In the genomic region with DNA sequence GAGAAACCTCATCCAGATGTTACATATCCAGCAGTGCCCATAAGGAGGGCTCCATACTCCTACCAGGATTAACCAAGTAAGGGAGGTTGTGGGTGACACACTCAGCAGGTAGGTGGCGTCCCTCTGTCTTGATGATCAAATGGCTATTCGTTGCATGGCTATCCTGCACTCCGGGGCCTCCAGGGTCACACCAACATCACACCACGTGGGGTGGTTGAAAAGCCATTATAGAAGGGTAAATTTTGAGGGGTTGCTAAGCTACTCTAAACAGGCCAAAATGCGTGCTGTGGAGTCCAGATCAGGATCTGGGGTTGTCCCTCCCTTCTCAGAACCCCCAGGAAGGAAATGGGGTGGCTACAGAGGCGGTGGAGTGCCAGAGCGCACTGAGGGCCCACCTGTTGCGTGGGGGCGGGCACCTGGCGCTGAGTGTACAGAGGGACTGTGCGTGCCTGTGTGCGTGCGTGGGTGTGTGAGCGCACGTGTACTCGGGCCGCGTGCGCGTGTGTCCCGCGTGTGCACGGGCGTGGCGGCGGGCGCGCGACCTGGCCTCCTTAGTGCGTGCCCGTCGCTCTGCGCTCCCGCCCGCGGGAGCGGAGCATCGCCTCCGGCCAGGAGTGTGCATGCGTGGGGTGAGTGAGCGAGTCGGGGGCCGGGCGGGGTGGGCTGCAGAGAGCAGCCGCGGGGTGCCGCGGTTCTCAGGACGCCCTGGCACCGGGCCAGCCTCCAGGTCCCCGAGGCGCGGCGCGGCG, we compare ENCODE assay signal across 8 mouse cellular contexts. TPM values are rescaled to one million over a fixed set of nuclear protein-coding genes. Genes with fewer than 3 reads are reported as not detected.
DNase-seq lines count a peak whose midpoint lies in the region; ATAC-seq and TF ChIP-seq lines count a peak whose summit lies in the region.

No protein-coding gene starts in this region.

- peak; percentile 16; the same call in 1 of the 2 replicates for ATAC-seq in heart, embryonic 12.5 days (ENCODE audit: insufficient number of reproducible peaks, low FRiP score)
- ATAC-seq in liver, embryonic 15.5 days (ENCODE audit: insufficient read depth): no peak; the same call in 1 of the 2 replicates

- H3K4me3 ChIP-seq in heart, embryonic 12.5 days: peak overlapping the region; percentile 63
- peak overlapping the region; percentile 53 for H3K4me3 ChIP-seq in liver, embryonic 15.5 days (replicated peaks)
- H3K4me3 ChIP-seq in olfactory bulb, adult 2 months (ENCODE audit: insufficient read depth, low read depth, low read length): peak overlapping the region; percentile 61

- no peaks in the 10 kb centered on the region for H3K36me3 ChIP-seq in heart, embryonic 12.5 days
- H3K36me3 ChIP-seq in liver, embryonic 15.5 days (replicated peaks): no peaks in the 10 kb centered on the region

- peak overlapping the region; percentile 81 for H3K9ac ChIP-seq in heart, embryonic 12.5 days
- H3K9ac ChIP-seq in liver, embryonic 15.5 days: no peak overlapping the region

- H3K9me3 ChIP-seq in heart, embryonic 12.5 days (replicated peaks): no peaks in the 10 kb centered on the region
- H3K9me3 ChIP-seq in liver, embryonic 15.5 days (replicated peaks): no peaks in the 10 kb centered on the region

- TF ChIP-seq POLR2A in olfactory bulb, adult 2 months (IDR thresholded peaks at IDR 0.05; ENCODE audit: insufficient read depth, low read depth, low read length): 0 out of 2 replicates have a peak, but pooled peaks have one; percentile 60

- no peak for TF ChIP-seq CTCF in olfactory bulb, adult 2 months (IDR thresholded peaks at IDR 0.05; ENCODE audit: insufficient read depth, low read depth, low read length)

- no peak overlapping the region for H3K27ac ChIP-seq in heart, embryonic 12.5 days (ENCODE audit: poor library complexity, severe bottlenecking)
- H3K27ac ChIP-seq in liver, embryonic 15.5 days (replicated peaks): no peak overlapping the region
- H3K27ac ChIP-seq in olfactory bulb, adult 2 months (ENCODE audit: insufficient read depth, low read depth, low read length): peak overlapping the region; percentile 45

- H3K4me1 ChIP-seq in heart, embryonic 12.5 days (replicated peaks): peaks cover 39% of the 10 kb centered on the region
- peaks cover 24% of the 10 kb centered on the region for H3K4me1 ChIP-seq in liver, embryonic 15.5 days (replicated peaks)
- peaks cover 26% of the 10 kb centered on the region for H3K4me1 ChIP-seq in olfactory bulb, adult 2 months (ENCODE audit: control insufficient read depth, insufficient read depth, low read length)

- H3K27me3 ChIP-seq in heart, embryonic 12.5 days (replicated peaks): peaks cover 76% of the 10 kb centered on the region
- H3K27me3 ChIP-seq in liver, embryonic 15.5 days: peaks cover 76% of the 10 kb centered on the region

- peak; percentile 56 for DNase-seq in gastrocnemius, postnatal 14 days
- DNase-seq in gastrocnemius, postnatal 25 days: no peak
- DNase-seq in cerebellum, postnatal 14 days: peak; percentile 86 to 89
- peak; percentile 53 to 77 for DNase-seq in kidney, postnatal 25 days
- DNase-seq in c-Kit-positive CD71-positive TER-119-positive erythroid progenitor cells, embryonic 14.5 days (ENCODE audit: low spot score): no peak

- 2% methylated on average over 53 of the region's 56 CpGs for WGBS in heart, embryonic 12.5 days
- WGBS in liver, embryonic 15.5 days (ENCODE audit: insufficient replicate concordance): 3% methylated on average over 56 of the region's 56 CpGs
- WGBS in olfactory bulb, adult 2 months: 3% methylated on average over 56 of the region's 56 CpGs

- intact Hi-C loops in gastrocnemius, postnatal 14 days (cut with DNase I; ENCODE audit: low total_unique reads): loop anchor here (5.0 kb wide), 2 partner anchors 50 to 65 kb away; no protein-coding TSS in a partner anchor

- H3K4me2 ChIP-seq in heart, embryonic 12.5 days: peak overlapping the region; percentile 98
- peak overlapping the region; percentile 69 for H3K4me2 ChIP-seq in liver, embryonic 15.5 days

RNA-seq across cellular contexts. Expression of gene Pdgfb, which starts 2.8 kb away (rescaled TPM):
- total RNA-seq in gastrocnemius, postnatal 14 days (2021): 10 to 100 TPM; 25.2 to 38.5 TPM
- total RNA-seq in gastrocnemius, postnatal 25 days (2021): 10 to 100 TPM; 13.9 to 16.7 TPM
- polyA plus RNA-seq in heart, embryonic 12.5 days (2016; fragmentation: Nextera tagmentation; extraction: Ambion mirVana): 1.7 and 2.3 TPM in 2 replicates
- polyA plus RNA-seq in liver, embryonic 15.5 days (2015; fragmentation: Nextera tagmentation; extraction: Ambion mirVana): 0.51 and 0.67 TPM in 2 replicates
- not detected in 2 replicates for polyA plus RNA-seq in olfactory bulb, adult 2 months (2012; ENCODE audit: insufficient read depth, insufficient read length, low replicate concordance, missing spikeins)

RNA-seq across cellular contexts. Expression of gene Cbx7, which starts 41.0 kb away (rescaled TPM):
- 1 to 10 TPM; 3.7 to 4.5 TPM for total RNA-seq in gastrocnemius, postnatal 14 days (2021)
- total RNA-seq in gastrocnemius, postnatal 25 days (2021): 10 to 100 TPM in 1 of 2 experiments, 1 to 10 TPM in 1; 8.6 to 11.1 TPM
- 1.4 and 1.7 TPM in 2 replicates for polyA plus RNA-seq in heart, embryonic 12.5 days (2016; fragmentation: Nextera tagmentation; extraction: Ambion mirVana)
- 0.97 and 1.4 TPM in 2 replicates for polyA plus RNA-seq in liver, embryonic 15.5 days (2015; fragmentation: Nextera tagmentation; extraction: Ambion mirVana)
- not detected in 2 replicates for polyA plus RNA-seq in olfactory bulb, adult 2 months (2012; ENCODE audit: insufficient read depth, insufficient read length, low replicate concordance, missing spikeins)

Comparison
In these comparisons a context has a peak if more than half of its experiments do, and no peak if none do; other contexts are left out.
1. DNase-seq: peak in gastrocnemius, postnatal 14 days (single experiment), cerebellum, postnatal 14 days (2 of 2) and kidney, postnatal 25 days (2 of 2); none in gastrocnemius, postnatal 25 days (single experiment) and c-Kit-positive CD71-positive TER-119-positive erythroid progenitor cells, embryonic 14.5 days (single experiment).
2. Peak in every context shown above with its lines, with median percentiles within 50 percentile points of each other: H3K4me3 ChIP-seq.